Mouse (Mus musculus) B cell, adult 67 days (primary cell): ENCODE measurements around the gene B3gnt2. TPM values are rescaled to one million over a fixed set of nuclear protein-coding genes. Genes with fewer than 3 reads are reported as not detected.

Source experiments
- total RNA-seq, 2 experiments: library from RNA; stranded (reverse); gene quantifications; 4 replicates each; pipeline ENCODE4 v1.2.4; 2023

The B3gnt2 gene
- total RNA-seq, result 10 to 100 TPM; 71.6 to 75.2 TPM

DNA sequence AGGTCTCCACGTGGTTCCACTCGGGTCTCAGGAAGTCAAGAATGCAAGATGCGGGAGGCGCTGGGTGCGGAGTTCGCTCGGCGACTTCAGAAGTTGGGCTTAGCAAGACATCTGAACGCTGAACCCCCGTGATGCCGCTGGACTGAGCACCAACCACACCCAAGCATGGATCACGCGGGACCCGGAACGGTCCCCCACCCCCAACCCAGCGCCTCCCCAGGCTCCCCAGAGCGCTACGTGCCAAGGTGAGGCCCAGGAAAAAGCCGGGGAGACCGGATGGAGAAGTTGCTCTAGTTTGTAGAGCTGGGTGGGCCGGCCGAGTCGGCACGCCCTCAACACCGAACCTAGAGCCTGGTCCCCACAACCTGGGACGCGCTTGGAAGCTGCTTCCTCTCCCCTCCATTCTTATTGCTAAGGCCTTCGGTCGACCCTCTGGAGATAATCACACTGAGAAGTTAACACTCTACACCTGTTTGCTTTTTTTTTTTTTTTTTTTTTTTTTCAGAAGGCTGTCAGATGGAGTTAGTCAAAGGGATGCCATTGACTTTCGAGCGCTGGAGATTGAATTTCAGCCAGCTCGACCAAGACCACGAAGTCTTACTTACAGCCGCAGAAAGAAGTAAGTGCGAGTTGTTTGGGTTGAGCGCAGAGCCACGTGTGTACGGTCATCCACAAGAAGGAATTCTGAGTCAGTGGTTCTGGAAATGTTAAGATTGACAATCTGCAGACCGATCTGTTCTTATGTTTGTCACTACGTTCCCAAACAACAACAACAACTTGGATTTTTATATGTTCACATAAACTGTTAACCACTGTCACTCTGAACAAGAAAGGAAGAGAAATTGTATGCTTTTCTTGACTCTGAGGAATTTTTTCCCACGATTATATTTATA lies at the start of gene B3gnt2:
TSS of gene B3gnt2 (minus strand) at position 627 of the 893 bp plus-strand sequence.

Other genes starting within 250 kb of the B3gnt2 start
- 10 to 100 TPM; 42.0 to 42.7 TPM for gene Zrsr1, start 111.0 kb upstream of the B3gnt2 start, total RNA-seq
- gene Gm28048, start 121.1 kb upstream of the B3gnt2 start, total RNA-seq, result 10 to 100 TPM; 57.4 to 64.4 TPM
- 10 to 100 TPM; 42.8 to 49.6 TPM for gene Commd1, start 121.4 kb upstream of the B3gnt2 start, total RNA-seq
- 100 to 1,000 TPM; 210 to 220 TPM for gene Cct4, start 129.6 kb upstream of the B3gnt2 start, total RNA-seq
- 1 to 10 TPM; 6.3 to 7.2 TPM for gene Fam161a, start 146.6 kb upstream of the B3gnt2 start, total RNA-seq